Mouse (Mus musculus): ENCODE data around the gene Psmc3. TPM values are rescaled to one million over a fixed set of nuclear protein-coding genes. Genes with fewer than 3 reads are reported as not detected.

The Psmc3 gene
- total RNA-seq, 1 experiment, result 262 TPM

DNA sequence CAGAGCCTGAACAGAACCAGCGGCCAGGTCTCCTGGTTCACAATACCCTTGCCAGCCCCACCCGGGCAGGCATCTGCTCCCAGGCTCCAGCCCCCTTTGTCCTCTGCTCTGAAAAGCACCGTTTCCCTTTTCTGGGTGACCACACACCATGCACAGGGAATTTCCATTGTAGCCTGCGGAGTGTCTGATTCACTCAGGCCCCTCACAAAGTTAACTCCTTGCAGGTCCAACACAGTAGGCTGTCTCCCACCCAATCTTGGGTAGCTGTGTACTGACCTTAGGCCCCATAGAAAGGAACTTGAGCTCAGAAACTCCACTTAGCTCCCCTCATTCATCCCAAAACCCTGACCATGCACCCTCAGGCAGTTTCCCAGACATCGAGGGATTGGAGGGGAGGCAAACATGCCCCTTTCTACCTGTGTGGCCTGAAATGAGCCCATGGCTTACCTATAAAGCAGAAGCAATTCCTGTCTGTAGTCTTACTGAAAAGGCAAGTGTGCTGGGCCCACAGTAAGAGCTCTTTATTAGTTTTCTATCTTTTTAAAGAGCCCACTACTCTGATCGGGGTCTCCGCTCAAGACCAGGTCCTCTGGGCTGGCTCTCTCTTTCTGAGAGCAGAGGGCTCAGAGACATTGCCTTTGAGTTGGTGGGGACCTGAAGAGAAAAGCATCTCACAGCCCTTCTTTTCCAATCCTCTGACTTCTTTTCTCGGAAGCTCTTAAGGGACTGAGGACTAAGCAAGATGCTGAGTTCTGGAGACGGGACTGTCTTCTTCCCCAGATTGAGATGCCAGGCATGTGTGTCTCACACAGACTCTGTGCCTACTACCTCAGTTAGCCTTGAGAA is 32.8 kb downstream of the Psmc3 start:
- no peaks in the 10 kb centered on the region for H3K4me1 ChIP-seq (ENCODE audit: control insufficient read depth in 2 of 2, insufficient read depth in 2 of 2, low read length in 2 of 2, poor library complexity in 1 of 2)
- H3K36me3 ChIP-seq (ENCODE audit: control insufficient read depth, insufficient read depth, low read length, poor library complexity, severe bottlenecking), result no peaks in the 10 kb centered on the region
- TF ChIP-seq CHD2 (IDR thresholded peaks at IDR 0.05; ENCODE audit: low read depth, low read length), result no peak
- TF ChIP-seq MAFK (IDR thresholded peaks at IDR 0.05; ENCODE audit: insufficient read depth, low read depth, low read length), result no peak
- no peak for TF ChIP-seq ZC3H11A (IDR thresholded peaks at IDR 0.05; ENCODE audit: borderline replicate concordance, low read depth, low read length)
- TF ChIP-seq HCFC1 (IDR thresholded peaks at IDR 0.05; ENCODE audit: borderline replicate concordance, insufficient read depth, low read length), result no peak
- no peak for TF ChIP-seq ZNF384 (IDR thresholded peaks at IDR 0.05; ENCODE audit: low read depth, low read length)
- no peaks in the 10 kb centered on the region for H3K9me3 ChIP-seq (ENCODE audit: control insufficient read depth, insufficient read depth, low read depth, low read length)
- no peak for DNase-seq (ENCODE audit: low read depth, low spot score)
- H3K4me3 ChIP-seq (ENCODE audit: insufficient read depth in 1 of 2, low read depth in 1 of 2, low read length in 2 of 2, poor library complexity in 1 of 2, severe bottlenecking in 1 of 2), result no peak overlapping the region
- in situ Hi-C loops (cut with MboI; ENCODE audit: low sequenced_read_pairs in 2 of 2, unreplicated experiment in 2 of 2), result no loop called here
- H3K9ac ChIP-seq (ENCODE audit: insufficient read depth, low read depth, low read length, poor library complexity, severe bottlenecking), result no peak overlapping the region
- H3K27ac ChIP-seq (ENCODE audit: insufficient read depth, low read depth, low read length, poor library complexity, severe bottlenecking), result no peak overlapping the region

DNA sequence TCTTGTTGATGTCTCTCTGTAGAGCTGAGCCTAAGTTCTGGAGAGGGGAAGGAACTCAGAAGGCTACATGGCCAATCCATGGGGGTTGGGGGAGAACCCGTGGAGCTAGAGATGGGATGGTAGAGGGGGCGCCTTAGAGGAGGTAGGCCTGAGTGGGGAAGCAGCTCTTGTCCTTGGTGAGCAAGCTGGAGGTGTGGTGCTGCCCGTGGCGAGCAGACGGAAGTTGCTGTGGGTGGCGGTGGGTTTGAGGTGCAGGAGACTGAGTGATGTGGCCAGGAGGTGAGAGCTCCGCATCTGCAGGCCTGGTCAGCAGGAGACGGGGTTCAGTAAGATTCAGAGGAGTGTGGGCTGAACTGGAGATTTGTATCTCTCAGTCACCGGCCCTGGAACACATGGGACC is 33.6 kb downstream of the Psmc3 start:
- Histone ChIP-seq H3K36me3 (ENCODE audit: control insufficient read depth, insufficient read depth, low read length, poor library complexity, severe bottlenecking) (no peaks in the 10 kb centered on the region), H3K9me3 (ENCODE audit: control insufficient read depth, insufficient read depth, low read depth, low read length) (no peaks in the 10 kb centered on the region), H3K9ac (ENCODE audit: insufficient read depth, low read depth, low read length, poor library complexity, severe bottlenecking) (no peak overlapping the region), H3K27ac (ENCODE audit: insufficient read depth, low read depth, low read length, poor library complexity, severe bottlenecking) (no peak overlapping the region), H3K4me3 (ENCODE audit: insufficient read depth in 1 of 2, low read depth in 1 of 2, low read length in 2 of 2, poor library complexity in 1 of 2, severe bottlenecking in 1 of 2) (no peak overlapping the region), H3K4me1 (ENCODE audit: control insufficient read depth in 2 of 2, insufficient read depth in 2 of 2, low read length in 2 of 2, poor library complexity in 1 of 2) (no peaks in the 10 kb centered on the region)
- no peak for TF ChIP-seq ZC3H11A (IDR thresholded peaks at IDR 0.05; ENCODE audit: borderline replicate concordance, low read depth, low read length)
- TF ChIP-seq ZNF384 (IDR thresholded peaks at IDR 0.05; ENCODE audit: low read depth, low read length), result no peak
- TF ChIP-seq HCFC1 (IDR thresholded peaks at IDR 0.05; ENCODE audit: borderline replicate concordance, insufficient read depth, low read length), result no peak
- TF ChIP-seq CHD2 (IDR thresholded peaks at IDR 0.05; ENCODE audit: low read depth, low read length), result no peak
- no peak for TF ChIP-seq MAFK (IDR thresholded peaks at IDR 0.05; ENCODE audit: insufficient read depth, low read depth, low read length)
- in situ Hi-C loops (cut with MboI; ENCODE audit: low sequenced_read_pairs in 2 of 2, unreplicated experiment in 2 of 2), result no loop called here
- DNase-seq (ENCODE audit: low read depth, low spot score), result no peak

DNA sequence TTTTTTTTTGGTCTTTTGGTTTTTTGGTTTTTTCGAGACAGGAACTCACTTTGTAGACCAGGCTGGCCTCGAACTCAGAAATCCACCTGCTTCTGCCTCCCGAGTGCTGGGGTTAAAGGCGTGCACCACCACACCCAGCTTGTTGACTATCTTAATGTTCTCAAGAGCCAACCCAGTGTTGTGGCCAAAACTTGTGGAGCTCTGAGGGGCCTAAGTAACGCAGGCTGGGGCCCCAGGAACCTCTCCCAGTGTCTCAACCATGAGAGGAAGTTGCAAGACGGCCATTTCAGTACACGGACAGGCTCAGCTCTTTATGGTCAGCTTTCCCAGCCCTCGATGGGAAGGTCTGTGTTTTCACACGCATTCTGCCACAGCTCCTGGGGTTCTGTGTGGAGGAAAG is 35.2 kb downstream of the Psmc3 start:
- Histone ChIP-seq H3K36me3 (ENCODE audit: control insufficient read depth, insufficient read depth, low read length, poor library complexity, severe bottlenecking) (no peaks in the 10 kb centered on the region), H3K27ac (ENCODE audit: insufficient read depth, low read depth, low read length, poor library complexity, severe bottlenecking) (no peak overlapping the region), H3K9me3 (ENCODE audit: control insufficient read depth, insufficient read depth, low read depth, low read length) (no peaks in the 10 kb centered on the region), H3K4me3 (ENCODE audit: insufficient read depth in 1 of 2, low read depth in 1 of 2, low read length in 2 of 2, poor library complexity in 1 of 2, severe bottlenecking in 1 of 2) (no peak overlapping the region), H3K4me1 (ENCODE audit: control insufficient read depth in 2 of 2, insufficient read depth in 2 of 2, low read length in 2 of 2, poor library complexity in 1 of 2) (no peaks in the 10 kb centered on the region), H3K9ac (ENCODE audit: insufficient read depth, low read depth, low read length, poor library complexity, severe bottlenecking) (no peak overlapping the region)
- no peak for DNase-seq (ENCODE audit: low read depth, low spot score)
- in situ Hi-C loops (cut with MboI; ENCODE audit: low sequenced_read_pairs in 2 of 2, unreplicated experiment in 2 of 2), result no loop called here
- TF ChIP-seq ZC3H11A (IDR thresholded peaks at IDR 0.05; ENCODE audit: borderline replicate concordance, low read depth, low read length) (no peak), HCFC1 (IDR thresholded peaks at IDR 0.05; ENCODE audit: borderline replicate concordance, insufficient read depth, low read length) (no peak)

DNA sequence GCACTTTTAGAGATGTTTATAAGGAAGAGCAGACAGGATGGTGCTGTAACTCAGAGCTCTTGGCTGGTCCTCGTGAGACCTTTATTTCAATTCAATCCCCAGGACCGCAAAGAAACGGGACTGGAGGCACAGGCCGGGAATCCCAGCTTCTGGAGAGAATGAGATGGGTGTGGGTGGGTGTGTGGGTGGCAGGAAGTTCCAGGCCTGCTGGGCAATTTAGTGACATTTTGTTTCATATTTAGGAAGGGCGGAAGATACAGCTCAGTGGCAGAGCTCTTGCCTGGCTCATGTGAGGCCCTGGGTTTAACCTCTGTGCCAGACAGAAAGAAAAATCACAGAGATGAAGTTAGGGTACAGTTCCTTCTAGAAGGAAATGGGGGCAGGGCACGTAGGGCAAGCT is 36.4 kb downstream of the Psmc3 start:
- no peak for DNase-seq (ENCODE audit: low read depth, low spot score)
- Histone ChIP-seq H3K27ac (ENCODE audit: insufficient read depth, low read depth, low read length, poor library complexity, severe bottlenecking) (no peak overlapping the region), H3K9me3 (ENCODE audit: control insufficient read depth, insufficient read depth, low read depth, low read length) (no peaks in the 10 kb centered on the region), H3K4me3 (ENCODE audit: insufficient read depth in 1 of 2, low read depth in 1 of 2, low read length in 2 of 2, poor library complexity in 1 of 2, severe bottlenecking in 1 of 2) (no peak overlapping the region), H3K36me3 (ENCODE audit: control insufficient read depth, insufficient read depth, low read length, poor library complexity, severe bottlenecking) (no peaks in the 10 kb centered on the region), H3K9ac (ENCODE audit: insufficient read depth, low read depth, low read length, poor library complexity, severe bottlenecking) (no peak overlapping the region), H3K4me1 (ENCODE audit: control insufficient read depth in 2 of 2, insufficient read depth in 2 of 2, low read length in 2 of 2, poor library complexity in 1 of 2) (no peaks in the 10 kb centered on the region)
- in situ Hi-C loops (cut with MboI; ENCODE audit: low sequenced_read_pairs in 2 of 2, unreplicated experiment in 2 of 2), result no loop called here
- TF ChIP-seq HCFC1 (IDR thresholded peaks at IDR 0.05; ENCODE audit: borderline replicate concordance, insufficient read depth, low read length) (no peak), CHD2 (IDR thresholded peaks at IDR 0.05; ENCODE audit: low read depth, low read length) (no peak), ZC3H11A (IDR thresholded peaks at IDR 0.05; ENCODE audit: borderline replicate concordance, low read depth, low read length) (no peak), ZNF384 (IDR thresholded peaks at IDR 0.05; ENCODE audit: low read depth, low read length) (no peak), MAFK (IDR thresholded peaks at IDR 0.05; ENCODE audit: insufficient read depth, low read depth, low read length) (no peak)

All from ES-E14 (cell line).